Mouse (Mus musculus) ES-E14 (cell line): ENCODE data around the gene Tet2. TPM values are rescaled to one million over a fixed set of nuclear protein-coding genes. Genes with fewer than 3 reads are reported as not detected.

Experiments
- DNase-seq: peaks from one replicate; pipeline ENCODE4 v3.0.0-alpha.2; 2013; ENCODE audit warnings: low read depth, low spot score
- H3K27ac ChIP-seq: 2 replicates; pipeline ENCODE4 v1.5.1; 2012; ENCODE audit warnings: low read depth, mild to moderate bottlenecking, low read length, moderate library complexity, mixed read lengths; ENCODE audit not compliant: poor library complexity, insufficient read depth, severe bottlenecking
- H3K36me3 ChIP-seq: 2 replicates; pipeline ENCODE4 v1.6.1; 2012; ENCODE audit warnings: mild to moderate bottlenecking, low read length, moderate library complexity, mixed read lengths; ENCODE audit not compliant: control insufficient read depth, poor library complexity, insufficient read depth, severe bottlenecking
- H3K4me1 ChIP-seq, 2 experiments: fragments of 150-350 bp in 1 of 2; sonication (generic) in 1 of 2; 2 replicates each; pipeline ENCODE4 v1.6.1; 2012; ENCODE audit warnings: low read length in 2 of 2, mild to moderate bottlenecking in 1 of 2, mixed read lengths in 1 of 2; ENCODE audit not compliant: control insufficient read depth in 2 of 2, insufficient read depth in 2 of 2, poor library complexity in 1 of 2
- H3K4me3 ChIP-seq, 2 experiments: fragments of 150-350 bp in 1 of 2; sonication (generic) in 1 of 2; 2 replicates each; pipeline ENCODE4 v1.5.1; 2012; ENCODE audit warnings: low read length in 2 of 2, low read depth in 1 of 2, mild to moderate bottlenecking in 1 of 2, mixed read lengths in 1 of 2; ENCODE audit not compliant: insufficient read depth in 1 of 2, poor library complexity in 1 of 2, severe bottlenecking in 1 of 2
- H3K9ac ChIP-seq: 2 replicates; pipeline ENCODE4 v1.6.1; 2012; ENCODE audit warnings: low read depth, mild to moderate bottlenecking, low read length, mixed read lengths; ENCODE audit not compliant: poor library complexity, insufficient read depth, severe bottlenecking
- H3K9me3 ChIP-seq: fragments of 150-350 bp; sonication (generic); 2 replicates; pipeline ENCODE4 v1.6.1; 2012; ENCODE audit warnings: low read depth, mild to moderate bottlenecking, low read length; ENCODE audit not compliant: control insufficient read depth, insufficient read depth
- CHD2 ChIP-seq: IDR thresholded peaks from 2 replicates; pipeline ENCODE4 v1.6.1; 2014; ENCODE audit warnings: mild to moderate bottlenecking, low read depth, low read length, inconsistent platforms
- HCFC1 ChIP-seq: IDR thresholded peaks from 2 replicates; pipeline ENCODE4 v1.6.1; 2012; ENCODE audit warnings: low read length, inconsistent platforms, borderline replicate concordance; ENCODE audit not compliant: insufficient read depth
- MAFK ChIP-seq: IDR thresholded peaks from 2 replicates; pipeline ENCODE4 v1.6.1; 2014; ENCODE audit warnings: mild to moderate bottlenecking, low read depth, low read length, inconsistent platforms; ENCODE audit not compliant: insufficient read depth
- ZC3H11A ChIP-seq: IDR thresholded peaks from 2 replicates; pipeline ENCODE4 v1.6.1; 2012; ENCODE audit warnings: low read depth, mild to moderate bottlenecking, inconsistent platforms, low read length, borderline replicate concordance
- ZNF384 ChIP-seq: IDR thresholded peaks from 2 replicates; pipeline ENCODE4 v1.6.1; 2012; ENCODE audit warnings: low read depth, low read length, inconsistent platforms
- in situ Hi-C, 2 experiments: fragments of 600-800 bp; cut with MboI; formaldehyde crosslinking; loops; one replicate each; pipeline ENCODE4 v1.15.1; 2025; ENCODE audit warnings: low sequenced_read_pairs in 2 of 2, inconsistent platforms in 1 of 2; ENCODE audit not compliant: unreplicated experiment in 2 of 2
- total RNA-seq: library from RNA; depleted of rRNA; stranded (reverse); fragments of 300-350 nt; gene quantifications from 2 replicates; pipeline ENCODE4 v1.2.3, GENCODE M21; 2012

The Tet2 gene
- total RNA-seq, 1 experiment, result 86.9 TPM

DNA sequence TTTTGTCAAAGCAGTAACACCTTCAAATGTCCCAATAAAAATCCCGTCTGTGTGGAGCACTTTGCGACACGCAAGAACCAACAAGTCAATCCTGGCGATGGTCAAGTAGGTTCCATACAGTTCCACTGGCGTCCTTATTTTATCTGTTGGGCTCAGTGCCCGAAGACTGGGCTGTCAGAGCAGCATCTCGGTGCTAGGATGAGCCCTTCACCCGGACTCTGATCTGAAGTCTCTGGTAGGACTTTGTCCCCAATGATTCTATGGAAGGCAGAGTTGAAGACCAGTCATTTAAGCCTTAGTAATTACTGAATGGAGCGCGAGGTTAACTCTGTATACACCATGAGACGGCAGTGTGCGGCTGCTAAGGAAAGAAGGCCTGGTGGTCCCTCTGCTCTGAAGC lies 30.6 kb downstream of the Tet2 start:
- in situ Hi-C loops, result no loop called here
- Histone ChIP-seq H3K4me1 (peaks cover 16 to 31% of the 10 kb centered on the region in 2 experiments; a peak in 3 of 4 replicates), H3K4me3 (peak overlapping the region in 1 of 2 experiments; percentile 2; a peak in 2 of 4 replicates), H3K9me3 (no peaks in the 10 kb centered on the region), H3K9ac (peak overlapping the region; percentile 16; the same call in 1 of the 2 replicates), H3K27ac (no peak overlapping the region; the same call in 1 of the 2 replicates), H3K36me3 (peaks cover 18% of the 10 kb centered on the region; the same call in 1 of the 2 replicates)
- TF ChIP-seq HCFC1 (no peak), ZNF384 (no peak), MAFK (no peak), ZC3H11A (no peak)
- no peak for DNase-seq

DNA sequence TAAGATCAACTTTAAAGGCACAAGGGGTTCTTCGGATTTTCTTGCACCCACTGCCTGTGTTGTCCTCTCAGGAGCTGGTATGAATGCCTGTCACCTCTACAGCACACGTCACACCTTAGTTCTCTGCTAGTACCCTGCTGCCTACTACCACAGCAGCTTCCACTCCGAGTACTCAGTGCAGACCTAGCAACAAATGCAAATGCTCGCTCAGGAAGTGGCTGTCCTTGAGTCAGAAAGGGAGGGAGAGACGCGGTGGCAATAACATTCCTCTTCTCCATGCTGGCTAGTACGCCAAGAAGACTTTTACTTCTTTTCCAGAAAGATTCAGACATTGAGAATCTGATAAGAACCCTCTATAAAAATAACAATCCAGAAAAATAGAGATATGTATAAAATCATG lies 31.5 kb downstream of the Tet2 start:
- Histone ChIP-seq H3K9me3 (no peaks in the 10 kb centered on the region), H3K27ac (no peak overlapping the region; the same call in 1 of the 2 replicates), H3K4me1 (peaks cover 14 to 31% of the 10 kb centered on the region in 2 experiments; a peak in 3 of 4 replicates), H3K4me3 (no peak overlapping the region; a peak in 1 of 4 replicates), H3K36me3 (peaks cover 18% of the 10 kb centered on the region; the same call in 1 of the 2 replicates), H3K9ac (no peak overlapping the region)
- DNase-seq, result no peak
- TF ChIP-seq ZC3H11A (no peak), MAFK (no peak), CHD2 (no peak), HCFC1 (no peak), ZNF384 (no peak)
- in situ Hi-C loops, result no loop called here

DNA sequence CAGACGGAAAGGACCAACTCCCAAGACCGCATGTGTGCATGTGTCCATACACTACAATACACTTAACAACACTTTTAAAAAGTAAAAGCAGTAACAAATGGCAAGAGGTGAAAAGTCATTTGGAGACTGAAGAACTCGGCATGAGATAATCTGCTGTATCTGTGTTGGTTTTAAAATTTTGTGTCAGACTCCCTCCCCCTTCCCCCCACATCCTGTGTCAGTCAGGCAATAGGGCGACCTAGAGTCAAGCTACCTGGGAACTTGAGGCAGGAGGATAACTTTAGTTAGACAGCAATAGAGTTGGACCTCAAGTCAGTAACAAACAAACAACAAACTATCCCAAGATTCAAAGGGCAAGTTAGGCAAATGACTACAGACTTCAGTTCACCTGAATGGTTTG lies 34.6 kb downstream of the Tet2 start:
- no peak for TF ChIP-seq ZNF384
- TF ChIP-seq CHD2, result no peak
- no peak for TF ChIP-seq ZC3H11A
- TF ChIP-seq HCFC1, result no peak
- no peak for TF ChIP-seq MAFK

DNA sequence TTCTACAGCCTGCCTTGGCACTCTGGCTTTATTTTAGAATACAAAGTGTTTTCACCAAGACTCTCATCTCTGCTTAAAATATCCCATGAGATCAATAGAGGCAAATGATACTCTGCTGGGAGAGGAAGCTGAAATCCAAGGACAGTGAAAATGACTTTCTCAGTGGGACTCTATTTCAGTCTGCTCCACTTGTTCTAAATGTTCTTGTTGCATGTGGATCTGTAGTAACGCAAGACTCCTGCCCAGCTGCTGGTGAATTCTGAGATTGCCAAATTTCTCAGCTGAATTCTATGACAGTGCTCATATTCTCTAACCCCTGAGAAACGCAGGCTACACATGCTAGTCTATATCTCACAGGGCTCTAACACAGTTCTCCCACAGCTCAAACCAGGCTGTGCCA lies 35.1 kb downstream of the Tet2 start:
- no peak for TF ChIP-seq ZC3H11A
- TF ChIP-seq CHD2, result no peak
- TF ChIP-seq ZNF384, result no peak
- Histone ChIP-seq H3K27ac (no peak overlapping the region), H3K36me3 (peaks cover 13% of the 10 kb centered on the region; the same call in 1 of the 2 replicates), H3K9ac (no peak overlapping the region), H3K9me3 (no peaks in the 10 kb centered on the region), H3K4me3 (no peak overlapping the region), H3K4me1 (peaks cover 14 to 20% of the 10 kb centered on the region in 2 experiments)
- DNase-seq, result no peak
- in situ Hi-C loops, result no loop called here

More for the DNA sequence above, 34.6 kb downstream of the Tet2 start:
- Histone ChIP-seq H3K9ac (no peak overlapping the region), H3K4me1 (peaks cover 18 to 20% of the 10 kb centered on the region in 2 experiments), H3K36me3 (peaks cover 13% of the 10 kb centered on the region; the same call in 1 of the 2 replicates), H3K27ac (no peak overlapping the region), H3K9me3 (no peaks in the 10 kb centered on the region), H3K4me3 (no peak overlapping the region)
- in situ Hi-C loops, result no loop called here
- no peak for DNase-seq

DNA sequence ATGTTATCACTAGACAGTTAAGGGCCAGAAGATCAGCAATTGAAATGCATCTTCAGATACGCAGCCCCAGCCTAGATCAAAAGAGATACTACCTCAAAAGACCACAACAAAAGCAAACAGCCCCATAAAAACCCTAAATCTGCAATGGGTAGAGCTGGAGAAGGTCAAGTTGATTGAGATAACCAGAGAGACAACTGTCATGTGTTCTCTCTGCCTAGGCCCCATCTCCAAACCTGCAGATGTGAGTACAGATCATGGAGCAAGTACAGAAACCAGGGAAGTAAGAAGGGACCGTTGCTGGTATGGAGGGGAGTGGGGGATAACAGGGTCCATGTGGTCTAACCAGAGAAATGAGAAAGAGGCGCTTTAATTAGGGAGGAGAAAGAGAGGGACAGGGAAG lies 36.1 kb downstream of the Tet2 start:
- Histone ChIP-seq H3K4me1 (peaks cover 13 to 17% of the 10 kb centered on the region in 2 experiments), H3K4me3 (no peak overlapping the region), H3K9ac (no peak overlapping the region), H3K36me3 (peaks cover 13% of the 10 kb centered on the region; the same call in 1 of the 2 replicates), H3K9me3 (no peaks in the 10 kb centered on the region), H3K27ac (no peak overlapping the region)
- no peak for DNase-seq
- in situ Hi-C loops, result no loop called here
- TF ChIP-seq CHD2 (no peak), ZNF384 (no peak), HCFC1 (no peak), ZC3H11A (no peak), MAFK (no peak)
